Mouse (Mus musculus) left cerebral cortex, postnatal 25 days (tissue): ENCODE measurements around the gene Procr. TPM values are rescaled to one million over a fixed set of nuclear protein-coding genes. Genes with fewer than 3 reads are reported as not detected.

ENCODE experiments used
- DNase-seq, 2 experiments: peaks; one replicate each; pipeline ENCODE4 v3.0.0; 2022; ENCODE audit warnings: low spot score in 2 of 2, mixed read lengths in 1 of 2
- intact Hi-C: fragments of 180-260 bp; cut with DNase I; formaldehyde crosslinking; loops from one replicate; pipeline ENCODE4 v1.15.1; 2025
- total RNA-seq, 2 experiments: library from RNA; stranded (reverse); gene quantifications; 2 replicates each; pipeline ENCODE4 v1.2.3; 2021

The Procr gene
- total RNA-seq, 2 experiments from 2014 or later: 0.96 to 1.3 TPM

GRCm38 (mm10) chr2:155743351-155743750, 7.6 kb upstream of the Procr start:
- intact Hi-C loops: no loop called here

GRCm38 (mm10) chr2:155745487-155745886, 5.4 kb upstream of the Procr start:
- intact Hi-C loops: no loop called here
- DNase-seq: peak in 1 of 2 experiments; percentile 56

More at GRCm38 (mm10) chr2:155743351-155743750, 7.6 kb upstream of the Procr start:
- no peak for DNase-seq

GRCm38 (mm10) chr2:155749394-155749793, 1.5 kb upstream of the Procr start:
- no peak for DNase-seq
- intact Hi-C loops: no loop called here

- no peak for DNase-seq
- intact Hi-C loops: no loop called here
Observed at GRCm38 (mm10) chr2:155755746-155756145, 4.8 kb downstream of the Procr start.

- no peak for DNase-seq
- intact Hi-C loops: no loop called here
Observed at GRCm38 (mm10) chr2:155756855-155757566, 6.1 kb downstream of the Procr start.

- peak; percentile 63 to 66 for DNase-seq
- intact Hi-C loops: loop anchor here (1.0 to 5.0 kb wide), 3 partner anchors 69 to 248 kb away; partner anchors contain the start of genes Acss2 and Ggt7
Observed at GRCm38 (mm10) chr2:155764679-155765418, 13.9 kb downstream of the Procr start.

GRCm38 (mm10) chr2:155773664-155774063, 22.7 kb downstream of the Procr start:
- DNase-seq: no peak
- intact Hi-C loops: no loop called here

- DNase-seq: no peak
- intact Hi-C loops: no loop called here
Observed at GRCm38 (mm10) chr2:155774261-155774926, 23.5 kb downstream of the Procr start.

- DNase-seq: no peak
- intact Hi-C loops: loop anchor here (5.0 kb wide), 1 partner anchor 37 kb away; no protein-coding TSS in a partner anchor
Observed at GRCm38 (mm10) chr2:155774927-155775684, 24.2 kb downstream of the Procr start, which contains the start of gene Mmp24. TSS of gene Mmp24 (plus strand) at chr2:155775342.

- intact Hi-C loops: loop anchor here (5.0 kb wide), 1 partner anchor 37 kb away; no protein-coding TSS in a partner anchor
- DNase-seq: peak; percentile 52 to 59
Observed at GRCm38 (mm10) chr2:155775685-155776263, 24.9 kb downstream of the Procr start.

GRCm38 (mm10) chr2:155776824-155777687, 26.1 kb downstream of the Procr start:
- intact Hi-C loops: loop anchor here (5.0 kb wide), 1 partner anchor 35 kb away; no protein-coding TSS in a partner anchor

GRCm38 (mm10) chr2:155777688-155777985, 26.7 kb downstream of the Procr start:
- intact Hi-C loops: loop anchor here (5.0 kb wide), 1 partner anchor 35 kb away; no protein-coding TSS in a partner anchor
- no peak for DNase-seq

More at GRCm38 (mm10) chr2:155776824-155777687, 26.1 kb downstream of the Procr start:
- no peak for DNase-seq

GRCm38 (mm10) chr2:155778004-155778403, 27.1 kb downstream of the Procr start:
- DNase-seq: no peak
- intact Hi-C loops: loop anchor here (5.0 kb wide), 1 partner anchor 34 kb away; no protein-coding TSS in a partner anchor

GRCm38 (mm10) chr2:155779066-155779465, 28.1 kb downstream of the Procr start:
- no peak for DNase-seq
- intact Hi-C loops: loop anchor here (5.0 kb wide), 1 partner anchor 33 kb away; no protein-coding TSS in a partner anchor

- intact Hi-C loops: loop anchor here (5.0 kb wide), 1 partner anchor 33 kb away; no protein-coding TSS in a partner anchor
- no peak for DNase-seq
Observed at GRCm38 (mm10) chr2:155779506-155779905, 28.6 kb downstream of the Procr start.

- intact Hi-C loops: no loop called here
Observed at GRCm38 (mm10) chr2:155784534-155784933, 33.6 kb downstream of the Procr start.

GRCm38 (mm10) chr2:155786905-155787304, 36.0 kb downstream of the Procr start:
- intact Hi-C loops: no loop called here
- DNase-seq: no peak

More at GRCm38 (mm10) chr2:155784534-155784933, 33.6 kb downstream of the Procr start:
- peak; percentile 56 to 88 for DNase-seq
